Mouse (Mus musculus): ENCODE measurements around the gene Fam3a. TPM values are rescaled to one million over a fixed set of nuclear protein-coding genes. Genes with fewer than 3 reads are reported as not detected.
"Not testable (repeated sequence)": the region's sequence is repeated elsewhere in the genome, so short reads cannot be mapped to it uniquely, and the experiment has no call there.

The Fam3a gene
- polyA plus RNA-seq, 1 experiment from 2014 or later = 27.0 TPM

- no peak overlapping the region for H3K27ac ChIP-seq (replicated peaks)
- no peak for DNase-seq (ENCODE audit: low spot score)
- WGBS = 76% methylated on average over 2 of the region's 2 CpGs
Observed at GRCm38 (mm10) chrX:74384451-74384850, 8.6 kb downstream of the Fam3a start.

GRCm38 (mm10) chrX:74372888-74373549 lies 20.1 kb downstream of the Fam3a start, which contains the start of the genes Ubl4a and Slc10a3:
Gene Ubl4a (minus strand): TSS chrX:74373218.
Gene Slc10a3 (minus strand): TSS chrX:74373349.
- 0 out of 2 replicates have a peak, but pooled peaks cover 3% of the 10 kb centered on the region for H3K9me3 ChIP-seq (replicated peaks)
- H3K4me1 ChIP-seq = peaks cover 15% of the 10 kb centered on the region
- H3K27ac ChIP-seq (replicated peaks) = peak within 1 kb of the TSS; percentile 65
- DNase-seq (ENCODE audit: low spot score) = peak; percentile 83
- H3K36me3 ChIP-seq = peaks cover 14% of the 10 kb centered on the region
- 20% methylated on average over 32 of the region's 32 CpGs for WGBS
- H3K4me3 ChIP-seq = peak within 1 kb of the TSS; percentile 53
- H3K27me3 ChIP-seq (ENCODE audit: low read depth, poor library complexity, severe bottlenecking) = no peaks in the 10 kb centered on the region

More at GRCm38 (mm10) chrX:74384451-74384850, 8.6 kb downstream of the Fam3a start:
- H3K4me1 ChIP-seq = no peaks in the 10 kb centered on the region
- no peak overlapping the region for H3K4me3 ChIP-seq
- no peaks in the 10 kb centered on the region for H3K27me3 ChIP-seq (ENCODE audit: low read depth, poor library complexity, severe bottlenecking)
- peaks cover 31% of the 10 kb centered on the region for H3K36me3 ChIP-seq
- H3K9me3 ChIP-seq (replicated peaks) = no peaks in the 10 kb centered on the region

- Histone ChIP-seq H3K4me3 (peak overlapping the region; percentile 69), H3K4me1 (peaks cover 21% of the 10 kb centered on the region), H3K36me3 (peaks cover 25% of the 10 kb centered on the region), H3K9me3 (replicated peaks) (0 out of 2 replicates have a peak, but pooled peaks cover 3% of the 10 kb centered on the region), H3K27me3 (ENCODE audit: low read depth, poor library complexity, severe bottlenecking) (no peaks in the 10 kb centered on the region), H3K27ac (replicated peaks) (peak overlapping the region; percentile 91)
- 17% methylated on average over 49 of the region's 49 CpGs for WGBS
- peak; percentile 70 for DNase-seq (ENCODE audit: low spot score)
Observed at GRCm38 (mm10) chrX:74368209-74368909, 24.7 kb downstream of the Fam3a start.

- Histone ChIP-seq H3K27me3 (ENCODE audit: low read depth, poor library complexity, severe bottlenecking) (no peaks in the 10 kb centered on the region), H3K27ac (replicated peaks) (peak overlapping the region; percentile 91), H3K4me3 (peak overlapping the region; percentile 69), H3K9me3 (replicated peaks) (0 out of 2 replicates have a peak, but pooled peaks cover 3% of the 10 kb centered on the region), H3K4me1 (peaks cover 14% of the 10 kb centered on the region), H3K36me3 (peaks cover 25% of the 10 kb centered on the region)
- no peak for DNase-seq (ENCODE audit: low spot score)
- WGBS = 73% methylated on average over 10 of the region's 10 CpGs
Observed at GRCm38 (mm10) chrX:74367512-74367911, 25.6 kb downstream of the Fam3a start.

- WGBS = 57% methylated on average over 11 of the region's 11 CpGs
- Histone ChIP-seq H3K4me3 (no peak overlapping the region), H3K36me3 (no peaks in the 10 kb centered on the region), H3K9me3 (replicated peaks) (no peaks in the 10 kb centered on the region), H3K27ac (replicated peaks) (no peak overlapping the region), H3K27me3 (ENCODE audit: low read depth, poor library complexity, severe bottlenecking) (no peaks in the 10 kb centered on the region), H3K4me1 (no peaks in the 10 kb centered on the region)
- DNase-seq (ENCODE audit: low spot score) = no peak
Observed at GRCm38 (mm10) chrX:74359171-74359570, 33.9 kb downstream of the Fam3a start.

GRCm38 (mm10) chrX:74357069-74357468 lies 36.0 kb downstream of the Fam3a start:
- H3K27me3 ChIP-seq (ENCODE audit: low read depth, poor library complexity, severe bottlenecking); H3K4me3 ChIP-seq; H3K9me3 ChIP-seq (replicated peaks); H3K27ac ChIP-seq (replicated peaks); DNase-seq (ENCODE audit: low spot score); H3K4me1 ChIP-seq; H3K36me3 ChIP-seq: not testable (repeated sequence)
- 83% methylated on average over 3 of the region's 3 CpGs for WGBS

- 17% methylated on average over 16 of the region's 22 CpGs for WGBS
- Histone ChIP-seq H3K27ac (replicated peaks) (peak within 1 kb of the TSS; percentile 82), H3K36me3 (no peaks in the 10 kb centered on the region)
Observed at GRCm38 (mm10) chrX:74353467-74353770, 39.7 kb downstream of the Fam3a start, which contains the start of gene Lage3. Gene Lage3 (minus strand): TSS chrX:74353618.

GRCm38 (mm10) chrX:74352645-74353466 lies 40.2 kb downstream of the Fam3a start:
- 27% methylated on average over 13 of the region's 13 CpGs for WGBS
- Histone ChIP-seq H3K4me1 (peaks cover 5% of the 10 kb centered on the region; the same call in 1 of the 2 replicates), H3K27me3 (ENCODE audit: low read depth, poor library complexity, severe bottlenecking) (no peaks in the 10 kb centered on the region), H3K9me3 (replicated peaks) (no peaks in the 10 kb centered on the region), H3K27ac (replicated peaks) (peak overlapping the region; percentile 82), H3K4me3 (peak overlapping the region; percentile 58), H3K36me3 (no peaks in the 10 kb centered on the region)
- peak; percentile 19 for DNase-seq (ENCODE audit: low spot score)

More at GRCm38 (mm10) chrX:74353467-74353770, 39.7 kb downstream of the Fam3a start, which contains the start of gene Lage3:
- no peaks in the 10 kb centered on the region for H3K9me3 ChIP-seq (replicated peaks)
- DNase-seq (ENCODE audit: low spot score) = peak; percentile 68
- H3K4me3 ChIP-seq = peak within 1 kb of the TSS; percentile 58
- H3K27me3 ChIP-seq (ENCODE audit: low read depth, poor library complexity, severe bottlenecking) = no peaks in the 10 kb centered on the region
- peaks cover 5% of the 10 kb centered on the region; the same call in 1 of the 2 replicates for H3K4me1 ChIP-seq

Other genes with a start within 250 kb of the Fam3a start
- gene Tex28, start 225.4 kb downstream of the Fam3a start, polyA plus RNA-seq (2016; fragmentation: Nextera tagmentation; extraction: Ambion mirVana) = not detected in 2 replicates
- gene Tktl1, start 216.0 kb downstream of the Fam3a start, polyA plus RNA-seq (2016; fragmentation: Nextera tagmentation; extraction: Ambion mirVana) = not detected in 2 replicates
- 223 and 243 TPM in 2 replicates for gene Flna, start 143.5 kb downstream of the Fam3a start, polyA plus RNA-seq (2016; fragmentation: Nextera tagmentation; extraction: Ambion mirVana)
- 18.5 and 20.1 TPM in 2 replicates for gene Emd, start 138.6 kb downstream of the Fam3a start, polyA plus RNA-seq (2016; fragmentation: Nextera tagmentation; extraction: Ambion mirVana)
- 711 and 801 TPM in 2 replicates for gene Rpl10, start 122.5 kb downstream of the Fam3a start, polyA plus RNA-seq (2016; fragmentation: Nextera tagmentation; extraction: Ambion mirVana)
- gene Taz, start 111.4 kb downstream of the Fam3a start, polyA plus RNA-seq (2016; fragmentation: Nextera tagmentation; extraction: Ambion mirVana) = 75.7 and 77.9 TPM in 2 replicates
- gene Dnase1l1, start 110.9 kb downstream of the Fam3a start, polyA plus RNA-seq (2016; fragmentation: Nextera tagmentation; extraction: Ambion mirVana) = 3.7 and 4.1 TPM in 2 replicates
- gene Atp6ap1, start 96.2 kb downstream of the Fam3a start, polyA plus RNA-seq (2016; fragmentation: Nextera tagmentation; extraction: Ambion mirVana) = 89.8 and 111 TPM in 2 replicates
- gene Gdi1, start 88.3 kb downstream of the Fam3a start, polyA plus RNA-seq (2016; fragmentation: Nextera tagmentation; extraction: Ambion mirVana) = 310 and 448 TPM in 2 replicates
- 66.8 and 67.5 TPM in 2 replicates for gene Fam50a, start 80.2 kb downstream of the Fam3a start, polyA plus RNA-seq (2016; fragmentation: Nextera tagmentation; extraction: Ambion mirVana)
- 15.7 and 24.3 TPM in 2 replicates for gene Plxna3, start 64.2 kb downstream of the Fam3a start, polyA plus RNA-seq (2016; fragmentation: Nextera tagmentation; extraction: Ambion mirVana)
- 118 and 122 TPM in 2 replicates for gene Lage3, start 39.7 kb downstream of the Fam3a start, polyA plus RNA-seq (2016; fragmentation: Nextera tagmentation; extraction: Ambion mirVana)
- 74.8 and 75.4 TPM in 2 replicates for gene Ubl4a, start 20.1 kb downstream of the Fam3a start, polyA plus RNA-seq (2016; fragmentation: Nextera tagmentation; extraction: Ambion mirVana)
- gene Slc10a3, start 19.9 kb downstream of the Fam3a start, polyA plus RNA-seq (2016; fragmentation: Nextera tagmentation; extraction: Ambion mirVana) = 10.9 and 11.3 TPM in 2 replicates
- gene Ikbkg, start within 50 bp of the Fam3a start, polyA plus RNA-seq (2016; fragmentation: Nextera tagmentation; extraction: Ambion mirVana) = 20.9 and 23.3 TPM in 2 replicates
- gene G6pdx, start 35.9 kb upstream of the Fam3a start, polyA plus RNA-seq (2016; fragmentation: Nextera tagmentation; extraction: Ambion mirVana) = 54.6 and 61.5 TPM in 2 replicates
- not detected in 2 replicates for gene Gm6880, start 88.1 kb upstream of the Fam3a start, polyA plus RNA-seq (2016; fragmentation: Nextera tagmentation; extraction: Ambion mirVana)
- gene Olfr1326-ps1, start 181.6 kb upstream of the Fam3a start, polyA plus RNA-seq (2016; fragmentation: Nextera tagmentation; extraction: Ambion mirVana) = not detected in 2 replicates
- not detected in 2 replicates for gene Olfr1325, start 199.4 kb upstream of the Fam3a start, polyA plus RNA-seq (2016; fragmentation: Nextera tagmentation; extraction: Ambion mirVana)

All from midbrain, embryonic 10.5 days (tissue).